Mouse (Mus musculus) spleen, adult 10 weeks (tissue): Measurements from ENCODE around the gene Slc29a4. TPM values are rescaled to one million over a fixed set of nuclear protein-coding genes. Genes with fewer than 3 reads are reported as not detected.

Experiments used
- polyA plus RNA-seq: library from polyadenylated mRNA; stranded (reverse); fragments of 350-450 nt; fragmentation: Illumina TruSeq; extraction: RNeasy Lipid Tissue Mini Kit (QIAGEN cat#74804); gene quantifications from one replicate; pipeline ENCODE4 v1.2.3, GENCODE M21; 2015; ENCODE audit warnings: low replicate concordance; ENCODE audit not compliant: insufficient read depth

The Slc29a4 gene
- polyA plus RNA-seq = 2.5 TPM

GRCm38 (mm10) chr5:142692248-142692647, at the start of gene Slc29a4:
Gene Slc29a4, plus strand, starts transcription at chr5:142692512.

Other genes with a start within 250 kb of the Slc29a4 start
- 11.6 TPM for gene Ap5z1, start 228.6 kb upstream of the Slc29a4 start, polyA plus RNA-seq
- gene Papolb, start 162.4 kb upstream of the Slc29a4 start, polyA plus RNA-seq = not detected
- gene Radil, start 141.4 kb upstream of the Slc29a4 start, polyA plus RNA-seq = 0.29 TPM
- gene Mmd2, start 83.7 kb upstream of the Slc29a4 start, polyA plus RNA-seq = not detected
- 42.7 TPM for gene Wipi2, start 64.8 kb upstream of the Slc29a4 start, polyA plus RNA-seq
- 6.3 TPM for gene Tnrc18, start 125.2 kb downstream of the Slc29a4 start, polyA plus RNA-seq
- 5.6 TPM for gene Fbxl18, start 202.9 kb downstream of the Slc29a4 start, polyA plus RNA-seq
- gene Actb, start 214.2 kb downstream of the Slc29a4 start, polyA plus RNA-seq = 2,641 TPM